Mouse (Mus musculus): ENCODE results near the gene Sprtn. TPM values are rescaled to one million over a fixed set of nuclear protein-coding genes. Genes with fewer than 3 reads are reported as not detected.

The Sprtn gene
- polyA plus RNA-seq, 1 experiment from 2014 or later: 9.8 TPM

- Histone ChIP-seq H3K27ac (ENCODE audit: low read depth, low read length) (no peak overlapping the region), H3K4me3 (ENCODE audit: low read depth, low read length) (no peak overlapping the region), H3K9me3 (replicated peaks; ENCODE audit: control insufficient read depth, low read length) (no peaks in the 10 kb centered on the region), H3K4me1 (ENCODE audit: control insufficient read depth, insufficient read depth, low read length) (no peaks in the 10 kb centered on the region), H3K36me3 (ENCODE audit: control insufficient read depth, insufficient read depth, low read length) (peaks cover 59% of the 10 kb centered on the region), H3K4me2 (ENCODE audit: low read length) (no peak overlapping the region), H3K27me3 (replicated peaks; ENCODE audit: control insufficient read depth, insufficient read depth, low read length) (no peaks in the 10 kb centered on the region), H3K9ac (ENCODE audit: low read length) (no peak overlapping the region)
- DNase-seq (ENCODE audit: low spot score): no peak
- no peak for ATAC-seq
- WGBS: 97% methylated on average over 5 of the region's 5 CpGs
Observed at GRCm38 (mm10) chr8:124914061-124914460, 16.4 kb downstream of the Sprtn start.

- Histone ChIP-seq H3K4me1 (ENCODE audit: control insufficient read depth, insufficient read depth, low read length) (no peaks in the 10 kb centered on the region), H3K9me3 (replicated peaks; ENCODE audit: control insufficient read depth, low read length) (no peaks in the 10 kb centered on the region), H3K36me3 (ENCODE audit: control insufficient read depth, insufficient read depth, low read length) (peaks cover 25% of the 10 kb centered on the region), H3K27ac (ENCODE audit: low read depth, low read length) (no peak overlapping the region), H3K4me2 (ENCODE audit: low read length) (no peak overlapping the region), H3K4me3 (ENCODE audit: low read depth, low read length) (no peak overlapping the region), H3K27me3 (replicated peaks; ENCODE audit: control insufficient read depth, insufficient read depth, low read length) (no peaks in the 10 kb centered on the region), H3K9ac (ENCODE audit: low read length) (no peak overlapping the region)
- ATAC-seq (no peak), DNase-seq (ENCODE audit: low spot score) (no peak)
- 76% methylated on average over 18 of the region's 18 CpGs for WGBS
Observed at GRCm38 (mm10) chr8:124917741-124918484, 20.2 kb downstream of the Sprtn start.

GRCm38 (mm10) chr8:124921369-124922279 lies 23.9 kb downstream of the Sprtn start:
- Histone ChIP-seq H3K4me3 (ENCODE audit: low read depth, low read length) (no peak overlapping the region), H3K27ac (ENCODE audit: low read depth, low read length) (no peak overlapping the region), H3K36me3 (ENCODE audit: control insufficient read depth, insufficient read depth, low read length) (no peaks in the 10 kb centered on the region), H3K4me2 (ENCODE audit: low read length) (no peak overlapping the region), H3K9me3 (replicated peaks; ENCODE audit: control insufficient read depth, low read length) (no peaks in the 10 kb centered on the region), H3K4me1 (ENCODE audit: control insufficient read depth, insufficient read depth, low read length) (no peaks in the 10 kb centered on the region), H3K9ac (ENCODE audit: low read length) (no peak overlapping the region), H3K27me3 (replicated peaks; ENCODE audit: control insufficient read depth, insufficient read depth, low read length) (no peaks in the 10 kb centered on the region)
- no peak for ATAC-seq
- DNase-seq (ENCODE audit: low spot score): no peak
- 88% methylated on average over 18 of the region's 18 CpGs for WGBS

- 88% methylated on average over 11 of the region's 11 CpGs for WGBS
- Histone ChIP-seq H3K9me3 (replicated peaks; ENCODE audit: control insufficient read depth, low read length) (no peaks in the 10 kb centered on the region), H3K4me1 (ENCODE audit: control insufficient read depth, insufficient read depth, low read length) (no peaks in the 10 kb centered on the region), H3K9ac (ENCODE audit: low read length) (no peak overlapping the region), H3K4me2 (ENCODE audit: low read length) (no peak overlapping the region), H3K27me3 (replicated peaks; ENCODE audit: control insufficient read depth, insufficient read depth, low read length) (no peaks in the 10 kb centered on the region), H3K4me3 (ENCODE audit: low read depth, low read length) (no peak overlapping the region), H3K36me3 (ENCODE audit: control insufficient read depth, insufficient read depth, low read length) (no peaks in the 10 kb centered on the region), H3K27ac (ENCODE audit: low read depth, low read length) (no peak overlapping the region)
- DNase-seq (ENCODE audit: low spot score) (no peak), ATAC-seq (no peak)
Observed at GRCm38 (mm10) chr8:124922490-124923089, 24.9 kb downstream of the Sprtn start.

- no peak for DNase-seq (ENCODE audit: low spot score)
- Histone ChIP-seq H3K4me3 (ENCODE audit: low read depth, low read length) (no peak overlapping the region), H3K4me1 (ENCODE audit: control insufficient read depth, insufficient read depth, low read length) (no peaks in the 10 kb centered on the region), H3K36me3 (ENCODE audit: control insufficient read depth, insufficient read depth, low read length) (no peaks in the 10 kb centered on the region), H3K27ac (ENCODE audit: low read depth, low read length) (no peak overlapping the region), H3K4me2 (ENCODE audit: low read length) (no peak overlapping the region), H3K9me3 (replicated peaks; ENCODE audit: control insufficient read depth, low read length) (no peaks in the 10 kb centered on the region), H3K9ac (ENCODE audit: low read length) (no peak overlapping the region), H3K27me3 (replicated peaks; ENCODE audit: control insufficient read depth, insufficient read depth, low read length) (no peaks in the 10 kb centered on the region)
- no peak for ATAC-seq
- WGBS: 91% methylated on average over 15 of the region's 15 CpGs
Observed at GRCm38 (mm10) chr8:124923971-124924652, 26.4 kb downstream of the Sprtn start.

GRCm38 (mm10) chr8:124925544-124926266 lies 28.0 kb downstream of the Sprtn start:
- 92% methylated on average over 14 of the region's 14 CpGs for WGBS
- H3K4me3 ChIP-seq (ENCODE audit: low read depth, low read length): no peak overlapping the region
- H3K27ac ChIP-seq (ENCODE audit: low read depth, low read length): no peak overlapping the region
- H3K9me3 ChIP-seq (replicated peaks; ENCODE audit: control insufficient read depth, low read length): no peaks in the 10 kb centered on the region
- H3K9ac ChIP-seq (ENCODE audit: low read length): no peak overlapping the region
- DNase-seq (ENCODE audit: low spot score) (no peak), ATAC-seq (no peak)
- no peaks in the 10 kb centered on the region for H3K4me1 ChIP-seq (ENCODE audit: control insufficient read depth, insufficient read depth, low read length)
- no peaks in the 10 kb centered on the region for H3K36me3 ChIP-seq (ENCODE audit: control insufficient read depth, insufficient read depth, low read length)
- H3K4me2 ChIP-seq (ENCODE audit: low read length): no peak overlapping the region
- no peaks in the 10 kb centered on the region for H3K27me3 ChIP-seq (replicated peaks; ENCODE audit: control insufficient read depth, insufficient read depth, low read length)

- Histone ChIP-seq H3K27me3 (replicated peaks; ENCODE audit: control insufficient read depth, insufficient read depth, low read length) (no peaks in the 10 kb centered on the region), H3K4me1 (ENCODE audit: control insufficient read depth, insufficient read depth, low read length) (no peaks in the 10 kb centered on the region), H3K27ac (ENCODE audit: low read depth, low read length) (no peak overlapping the region), H3K36me3 (ENCODE audit: control insufficient read depth, insufficient read depth, low read length) (no peaks in the 10 kb centered on the region), H3K9ac (ENCODE audit: low read length) (no peak overlapping the region), H3K4me3 (ENCODE audit: low read depth, low read length) (no peak overlapping the region), H3K4me2 (ENCODE audit: low read length) (no peak overlapping the region), H3K9me3 (replicated peaks; ENCODE audit: control insufficient read depth, low read length) (no peaks in the 10 kb centered on the region)
- DNase-seq (ENCODE audit: low spot score) (no peak), ATAC-seq (no peak)
- 86% methylated on average over 10 of the region's 10 CpGs for WGBS
Observed at GRCm38 (mm10) chr8:124926351-124926771, 28.7 kb downstream of the Sprtn start.

GRCm38 (mm10) chr8:124929006-124929405 lies 31.3 kb downstream of the Sprtn start:
- Histone ChIP-seq H3K36me3 (ENCODE audit: control insufficient read depth, insufficient read depth, low read length) (no peaks in the 10 kb centered on the region), H3K4me3 (ENCODE audit: low read depth, low read length) (no peak overlapping the region), H3K27ac (ENCODE audit: low read depth, low read length) (no peak overlapping the region), H3K4me2 (ENCODE audit: low read length) (no peak overlapping the region), H3K27me3 (replicated peaks; ENCODE audit: control insufficient read depth, insufficient read depth, low read length) (no peaks in the 10 kb centered on the region), H3K9ac (ENCODE audit: low read length) (no peak overlapping the region), H3K9me3 (replicated peaks; ENCODE audit: control insufficient read depth, low read length) (no peaks in the 10 kb centered on the region), H3K4me1 (ENCODE audit: control insufficient read depth, insufficient read depth, low read length) (no peaks in the 10 kb centered on the region)
- DNase-seq (ENCODE audit: low spot score) (no peak), ATAC-seq (no peak)
- WGBS: 88% methylated on average over 11 of the region's 11 CpGs
